Comparison of ENCODE assay signal across 11 mouse cellular contexts in genomic region chr10:89720252-89720651, GRCm38 (mm10).
"Had no signal": no experiment of that assay in that cellular context is flagged by ENCODE, and none has a peak within 500 bp of the region (broad histone marks: within the 10 kb centered on the region; RNA-seq: fewer than 3 reads in every experiment).

No protein-coding gene starts in this region.

- H3K27ac ChIP-seq: left cerebral cortex, adult 2 months; limb, embryonic 10.5 days; liver, embryonic 12.5 days; lung, embryonic 15.5 days; macrophage; midbrain, embryonic 15.5 days; neural tube, embryonic 12.5 days; stomach, embryonic 15.5 days had no signal

- DNase-seq: lung, postnatal 14 days; right cerebral cortex, postnatal 14 days had no signal

- H3K4me3 ChIP-seq: left cerebral cortex, adult 2 months; limb, embryonic 10.5 days; liver, embryonic 12.5 days; lung, embryonic 15.5 days; megakaryocyte, embryonic 14.5 days; midbrain, embryonic 15.5 days; neural tube, embryonic 12.5 days; stomach, embryonic 15.5 days had no signal

- H3K4me1 ChIP-seq: limb, embryonic 10.5 days; liver, embryonic 12.5 days; lung, embryonic 15.5 days; midbrain, embryonic 15.5 days; neural tube, embryonic 12.5 days; stomach, embryonic 15.5 days had no signal

- H3K27me3 ChIP-seq: liver, embryonic 12.5 days; lung, embryonic 15.5 days; megakaryocyte, embryonic 14.5 days; midbrain, embryonic 15.5 days; neural tube, embryonic 12.5 days; stomach, embryonic 15.5 days had no signal
